Mouse (Mus musculus) kidney, adult 2 months (tissue): ENCODE data around the gene Olfr823.
A peak's percentile ranks its signal among the peaks of the same experiment; 100 is the strongest.

Experiments used
- CTCF ChIP-seq: fragments of 200-500 bp; conservative IDR thresholded peaks from 2 replicates; pipeline ENCODE4 v1.5.1; 2011; ENCODE audit warnings: low read depth, mild to moderate bottlenecking, control low read depth, low read length, moderate library complexity, mixed read lengths; ENCODE audit not compliant: insufficient read depth, insufficient read length
- POLR2A ChIP-seq: fragments of 200-500 bp; IDR thresholded peaks from one replicate; pipeline ENCODE4 v1.6.1; 2011; ENCODE audit warnings: low read depth, low read length, control low read depth

GRCm38 (mm10) chr10:130092838-130093440 lies 22.2 kb downstream of the Olfr823 start:
- no peak for TF ChIP-seq POLR2A
- peak; percentile 16; the same call in 1 of the 2 replicates for TF ChIP-seq CTCF
